Mouse (Mus musculus): ENCODE results near the gene Cck. TPM values are rescaled to one million over a fixed set of nuclear protein-coding genes. Genes with fewer than 3 reads are reported as not detected.
A peak's percentile ranks its signal among the peaks of the same experiment; 100 is the strongest.
"Not testable (repeated sequence)": the region's sequence is repeated elsewhere in the genome, so short reads cannot be mapped to it uniquely, and the experiment has no call there.

Gene Cck
- polyA plus RNA-seq, 1 experiment from 2014 or later: 7.7 TPM

GRCm38 (mm10) chr9:121456739-121457515, 38.6 kb downstream of the Cck start:
- no peak for ATAC-seq (ENCODE audit: low FRiP score)
- Histone ChIP-seq H3K4me2 (no peak overlapping the region), H3K9me3 (no peaks in the 10 kb centered on the region), H3K9ac (no peak overlapping the region), H3K4me3 (no peak overlapping the region), H3K27ac (no peak overlapping the region), H3K4me1 (replicated peaks) (no peaks in the 10 kb centered on the region), H3K27me3 (no peaks in the 10 kb centered on the region), H3K36me3 (peaks cover 94% of the 10 kb centered on the region)
- 92% methylated on average over 13 of the region's 13 CpGs for WGBS

GRCm38 (mm10) chr9:121454891-121455290, 40.6 kb downstream of the Cck start:
- no peak overlapping the region for H3K27ac ChIP-seq
- no peaks in the 10 kb centered on the region for H3K9me3 ChIP-seq
- ATAC-seq (ENCODE audit: low FRiP score): no peak
- H3K4me3 ChIP-seq: no peak overlapping the region
- peaks cover 94% of the 10 kb centered on the region for H3K36me3 ChIP-seq
- H3K4me2 ChIP-seq: no peak overlapping the region
- H3K27me3 ChIP-seq: no peaks in the 10 kb centered on the region
- H3K4me1 ChIP-seq (replicated peaks): no peaks in the 10 kb centered on the region
- 95% methylated on average over 3 of the region's 3 CpGs for WGBS
- H3K9ac ChIP-seq: no peak overlapping the region

GRCm38 (mm10) chr9:121452342-121452942, 43.1 kb downstream of the Cck start:
- ATAC-seq (ENCODE audit: low FRiP score); H3K4me2 ChIP-seq; H3K27ac ChIP-seq; H3K27me3 ChIP-seq; H3K4me3 ChIP-seq; H3K4me1 ChIP-seq (replicated peaks); H3K9ac ChIP-seq; H3K9me3 ChIP-seq: not testable (repeated sequence)
- H3K36me3 ChIP-seq: peaks cover 99% of the 10 kb centered on the region
- WGBS: 48% methylated on average over 9 of the region's 9 CpGs

- no peak overlapping the region for H3K27ac ChIP-seq
- H3K27me3 ChIP-seq: no peaks in the 10 kb centered on the region
- 91% methylated on average over 13 of the region's 13 CpGs for WGBS
- no peak overlapping the region for H3K4me3 ChIP-seq
- no peak overlapping the region for H3K4me2 ChIP-seq
- H3K9me3 ChIP-seq: no peaks in the 10 kb centered on the region
- 0 out of 2 replicates have a peak overlapping the region, but pooled peaks have one; percentile 8 for H3K9ac ChIP-seq
- peaks cover 12% of the 10 kb centered on the region for H3K4me1 ChIP-seq (replicated peaks)
- no peak for ATAC-seq (ENCODE audit: low FRiP score)
- peaks cover 96% of the 10 kb centered on the region for H3K36me3 ChIP-seq
These were observed 49.1 kb downstream of the Cck start for GRCm38 (mm10) chr9:121446431-121446831.

- no peak overlapping the region for H3K9ac ChIP-seq
- peaks cover 93% of the 10 kb centered on the region for H3K36me3 ChIP-seq
- no peaks in the 10 kb centered on the region for H3K27me3 ChIP-seq
- WGBS: 86% methylated on average over 2 of the region's 2 CpGs
- H3K4me1 ChIP-seq (replicated peaks): peaks cover 12% of the 10 kb centered on the region
- no peaks in the 10 kb centered on the region for H3K9me3 ChIP-seq
- H3K27ac ChIP-seq: no peak overlapping the region
- no peak overlapping the region for H3K4me3 ChIP-seq
- no peak for ATAC-seq (ENCODE audit: low FRiP score)
- no peak overlapping the region for H3K4me2 ChIP-seq
These were observed 50.1 kb downstream of the Cck start for GRCm38 (mm10) chr9:121445364-121445763.

GRCm38 (mm10) chr9:121444367-121444707, 51.2 kb downstream of the Cck start:
- Histone ChIP-seq H3K36me3 (peaks cover 82% of the 10 kb centered on the region), H3K9ac (no peak overlapping the region), H3K9me3 (no peaks in the 10 kb centered on the region), H3K4me2 (no peak overlapping the region), H3K27ac (peak overlapping the region; percentile 66; the same call in 1 of the 2 replicates), H3K4me3 (no peak overlapping the region), H3K4me1 (replicated peaks) (peaks cover 12% of the 10 kb centered on the region), H3K27me3 (no peaks in the 10 kb centered on the region)
- 63% methylated on average over 3 of the region's 3 CpGs for WGBS
- no peak for ATAC-seq (ENCODE audit: low FRiP score)

- Histone ChIP-seq H3K4me3 (no peak overlapping the region), H3K4me1 (replicated peaks) (peaks cover 12% of the 10 kb centered on the region), H3K27me3 (no peaks in the 10 kb centered on the region), H3K36me3 (peaks cover 77% of the 10 kb centered on the region), H3K4me2 (no peak overlapping the region), H3K9me3 (no peaks in the 10 kb centered on the region), H3K27ac (peak overlapping the region; percentile 66), H3K9ac (no peak overlapping the region)
- ATAC-seq (ENCODE audit: low FRiP score): peak; percentile 36; the same call in 1 of the 2 replicates
- WGBS: 69% methylated on average over 31 of the region's 31 CpGs
These were observed 51.7 kb downstream of the Cck start for GRCm38 (mm10) chr9:121443696-121444366.

GRCm38 (mm10) chr9:121442145-121442544, 53.3 kb downstream of the Cck start:
- no peak for ATAC-seq (ENCODE audit: low FRiP score)
- H3K9ac ChIP-seq: no peak overlapping the region
- H3K4me2 ChIP-seq: no peak overlapping the region
- 83% methylated on average over 1 of the region's 1 CpGs for WGBS
- no peak overlapping the region for H3K27ac ChIP-seq
- no peaks in the 10 kb centered on the region for H3K27me3 ChIP-seq
- H3K4me3 ChIP-seq: no peak overlapping the region
- H3K36me3 ChIP-seq: peaks cover 60% of the 10 kb centered on the region
- H3K4me1 ChIP-seq (replicated peaks): peaks cover 12% of the 10 kb centered on the region
- no peaks in the 10 kb centered on the region for H3K9me3 ChIP-seq

Other genes with a start within 250 kb of the Cck start
- 106 and 109 TPM in 2 replicates for gene Ulk4, start 218.5 kb downstream of the Cck start, polyA plus RNA-seq (2015; fragmentation: Nextera tagmentation; extraction: Ambion mirVana)
- 43.0 and 46.2 TPM in 2 replicates for gene Trak1, start 198.2 kb downstream of the Cck start, polyA plus RNA-seq (2015; fragmentation: Nextera tagmentation; extraction: Ambion mirVana)
- gene Lyzl4, start 146.4 kb upstream of the Cck start, polyA plus RNA-seq (2015; fragmentation: Nextera tagmentation; extraction: Ambion mirVana): 0.32 TPM in 1 of 2 replicates, not detected in the other
- 0.51 and 0.54 TPM in 2 replicates for gene Vipr1, start 147.0 kb upstream of the Cck start, polyA plus RNA-seq (2015; fragmentation: Nextera tagmentation; extraction: Ambion mirVana)
- gene Sec22c, start 209.8 kb upstream of the Cck start, polyA plus RNA-seq (2015; fragmentation: Nextera tagmentation; extraction: Ambion mirVana): 28.9 and 33.5 TPM in 2 replicates
- 162 and 166 TPM in 2 replicates for gene Ss18l2, start 214.6 kb upstream of the Cck start, polyA plus RNA-seq (2015; fragmentation: Nextera tagmentation; extraction: Ambion mirVana)
- 64.6 and 67.4 TPM in 2 replicates for gene Nktr, start 223.5 kb upstream of the Cck start, polyA plus RNA-seq (2015; fragmentation: Nextera tagmentation; extraction: Ambion mirVana)

All from hindbrain, embryonic 13.5 days (tissue).